Mouse (Mus musculus): ENCODE measurements around the gene Mylk2. TPM values are rescaled to one million over a fixed set of nuclear protein-coding genes. Genes with fewer than 3 reads are reported as not detected.

The Mylk2 gene
- polyA plus RNA-seq (2015; fragmentation: Nextera tagmentation; extraction: Ambion mirVana): not detected in 2 replicates

DNA sequence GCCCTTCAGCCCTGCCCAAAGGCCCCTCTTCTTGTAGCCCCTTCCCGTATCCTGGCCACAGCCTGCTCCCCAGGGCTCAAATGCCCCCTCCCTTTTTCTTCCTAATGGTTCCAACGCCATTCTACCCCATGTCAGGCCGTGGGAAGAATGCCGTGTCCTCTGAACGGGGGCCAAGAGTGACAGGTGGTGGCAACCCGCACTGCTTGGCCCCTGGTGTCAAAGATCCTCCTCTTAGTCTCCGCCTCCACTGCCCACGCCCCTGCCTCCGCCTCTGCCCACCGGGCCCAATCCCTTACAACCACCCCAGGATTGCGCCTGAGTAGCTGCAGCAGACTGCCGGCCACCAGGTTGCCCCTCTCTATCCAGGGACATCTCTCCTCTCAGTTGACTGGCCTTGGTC is at the start of gene Mylk2:
TSS of gene Mylk2 (plus strand) at position 322 of the 400 bp plus-strand sequence.

GRCm38 (mm10) chr2:152933048-152933447 is 21.9 kb downstream of the Mylk2 start, which contains the start of gene Foxs1:
TSS of gene Foxs1 (minus strand) at chr2:152933208.

GRCm38 (mm10) chr2:152951065-152951849 is 40.1 kb downstream of the Mylk2 start, which contains the start of gene Dusp15:
TSS of gene Dusp15 (minus strand) at chr2:152951698.

GRCm38 (mm10) chr2:152962091-152962793 is 51.1 kb downstream of the Mylk2 start, which contains the start of gene Ttll9:
TSS of gene Ttll9 (plus strand) at chr2:152962485.

Small RNA genes lying within 50 kb of the gene (microRNA-seq; reads per million reads assigned to microRNA genes)
- gene Mir5622: not detected

Other genes with a start within 250 kb of the Mylk2 start
- gene H13, start 241.9 kb upstream of the Mylk2 start, polyA plus RNA-seq (2015; fragmentation: Nextera tagmentation; extraction: Ambion mirVana): 139 and 149 TPM in 2 replicates
- 33.4 and 40.2 TPM in 2 replicates for gene Mcts2, start 224.3 kb upstream of the Mylk2 start, polyA plus RNA-seq (2015; fragmentation: Nextera tagmentation; extraction: Ambion mirVana)
- 66.5 and 81.4 TPM in 2 replicates for gene Id1, start 175.1 kb upstream of the Mylk2 start, polyA plus RNA-seq (2015; fragmentation: Nextera tagmentation; extraction: Ambion mirVana)
- 4.0 and 4.9 TPM in 2 replicates for gene Cox4i2, start 157.2 kb upstream of the Mylk2 start, polyA plus RNA-seq (2015; fragmentation: Nextera tagmentation; extraction: Ambion mirVana)
- gene Bcl2l1, start 79.6 kb upstream of the Mylk2 start, polyA plus RNA-seq (2015; fragmentation: Nextera tagmentation; extraction: Ambion mirVana): 83.6 and 92.9 TPM in 2 replicates
- 6.6 TPM in 2 replicates for gene Tpx2, start 63.4 kb upstream of the Mylk2 start, polyA plus RNA-seq (2015; fragmentation: Nextera tagmentation; extraction: Ambion mirVana)
- 2.9 and 3.9 TPM in 2 replicates for gene Foxs1, start 21.9 kb downstream of the Mylk2 start, polyA plus RNA-seq (2015; fragmentation: Nextera tagmentation; extraction: Ambion mirVana)
- 25.0 and 28.6 TPM in 2 replicates for gene Dusp15, start 40.3 kb downstream of the Mylk2 start, polyA plus RNA-seq (2015; fragmentation: Nextera tagmentation; extraction: Ambion mirVana)
- 6.0 and 6.9 TPM in 2 replicates for gene Ttll9, start 51.1 kb downstream of the Mylk2 start, polyA plus RNA-seq (2015; fragmentation: Nextera tagmentation; extraction: Ambion mirVana)
- gene Pdrg1, start 104.1 kb downstream of the Mylk2 start, polyA plus RNA-seq (2015; fragmentation: Nextera tagmentation; extraction: Ambion mirVana): 232 and 240 TPM in 2 replicates
- 1.2 and 1.6 TPM in 2 replicates for gene Xkr7, start 120.5 kb downstream of the Mylk2 start, polyA plus RNA-seq (2015; fragmentation: Nextera tagmentation; extraction: Ambion mirVana)
- 1.4 and 2.3 TPM in 2 replicates for gene Ccm2l, start 154.6 kb downstream of the Mylk2 start, polyA plus RNA-seq (2015; fragmentation: Nextera tagmentation; extraction: Ambion mirVana)
- gene Hck, start 197.1 kb downstream of the Mylk2 start, polyA plus RNA-seq (2015; fragmentation: Nextera tagmentation; extraction: Ambion mirVana): 6.4 and 6.8 TPM in 2 replicates
- 70.4 and 79.2 TPM in 2 replicates for gene Tm9sf4, start 250.0 kb downstream of the Mylk2 start, polyA plus RNA-seq (2015; fragmentation: Nextera tagmentation; extraction: Ambion mirVana)

Data from neural tube, postnatal 0 days (tissue).